In the genomic region with DNA sequence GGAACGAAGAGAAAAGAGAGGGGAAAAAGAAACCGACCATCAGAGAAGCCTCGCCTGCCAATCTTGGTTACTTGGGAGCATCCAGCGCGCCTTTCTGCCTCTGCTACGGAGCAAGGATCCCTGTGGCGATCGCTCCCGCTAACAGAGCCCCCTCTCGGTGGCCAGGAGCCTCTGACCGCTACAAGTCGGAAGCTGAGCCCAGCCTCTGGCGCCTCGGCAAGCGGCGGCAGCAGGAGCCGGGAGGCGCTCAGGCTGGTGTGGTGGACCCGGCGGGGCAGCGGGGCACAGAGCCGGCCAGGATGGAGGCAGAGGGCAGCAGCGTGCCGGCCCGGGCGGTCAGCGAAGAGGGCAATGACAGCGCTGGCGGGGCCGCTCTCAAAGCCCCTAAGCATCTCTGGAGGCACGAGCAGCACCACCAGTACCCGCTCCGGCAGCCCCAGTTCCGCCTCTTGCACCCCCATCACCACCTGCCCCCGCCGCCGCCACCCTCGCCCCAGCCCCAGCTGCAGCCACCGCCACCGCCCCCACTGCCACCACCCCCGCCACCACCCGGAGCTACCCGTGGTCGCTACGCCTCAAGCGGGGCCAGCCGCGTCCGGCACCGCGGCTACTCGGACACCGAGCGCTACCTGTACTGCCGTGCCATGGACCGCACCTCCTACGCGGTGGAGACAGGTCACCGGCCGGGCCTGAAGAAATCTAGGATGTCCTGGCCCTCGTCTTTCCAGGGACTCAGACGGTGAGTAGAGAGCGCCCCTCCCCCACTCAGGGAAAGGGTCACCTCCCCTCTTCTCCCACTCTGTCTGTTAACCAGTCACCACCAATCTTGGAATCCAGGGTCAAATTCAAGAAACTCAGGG, we compare ENCODE assay signal across 8 mouse cellular contexts.
DNase-seq lines count a peak whose midpoint lies in the region; ATAC-seq and TF ChIP-seq lines count a peak whose summit lies in the region.

No protein-coding gene starts in this region.

- H3K79me2 ChIP-seq in C2C12 (ENCODE audit: control insufficient read depth, insufficient read depth): no peaks in the 10 kb centered on the region

- no peaks in the 10 kb centered on the region for H3K9me3 ChIP-seq in heart, postnatal 0 days (replicated peaks; ENCODE audit: control insufficient read depth, low read length)

- no peaks in the 10 kb centered on the region for H3K79me3 ChIP-seq in C2C12 (ENCODE audit: low read depth)

- peak overlapping the region; percentile 68 for H3K4me2 ChIP-seq in heart, postnatal 0 days (ENCODE audit: low read depth, low read length)

- in situ Hi-C loops in Patski (cut with MboI; ENCODE audit: low pct_unique_long_range_greater_than_20kb): no loop called here

- POLR2A ChIA-PET in Patski (lab: Charles Lee): no interaction called here

- H3K4me3 ChIP-seq in C2C12 (ENCODE audit: insufficient read depth, poor library complexity, severe bottlenecking): no peak overlapping the region
- peak overlapping the region; percentile 51 for H3K4me3 ChIP-seq in heart, postnatal 0 days (ENCODE audit: low read depth, low read length)

- no peak for DNase-seq in Patski (ENCODE audit: low read depth, low spot score)
- peak; percentile 82 for DNase-seq in embryo, embryonic 9.5 days (ENCODE audit: extremely low spot score)
- peak; percentile 18 for DNase-seq in heart, postnatal 0 days (ENCODE audit: low spot score)
- DNase-seq in layer of hippocampus, adult 8-10 months (ENCODE audit: low spot score in 2 of 2): peak; percentile 27 to 53
- DNase-seq in lung, postnatal 14 days: peak; percentile 4
- DNase-seq in right cerebral cortex, postnatal 25 days: peak; percentile 63
- DNase-seq in urinary bladder, adult 2 months (ENCODE audit: low spot score): no peak

- WGBS in heart, postnatal 0 days: under 1% methylated on average over 53 of the region's 63 CpGs

- no peaks in the 10 kb centered on the region for H3K36me3 ChIP-seq in C2C12 (ENCODE audit: control insufficient read depth, insufficient read depth)
- no peaks in the 10 kb centered on the region for H3K36me3 ChIP-seq in heart, postnatal 0 days (replicated peaks; ENCODE audit: control insufficient read depth, insufficient read depth, low read length)

- H3K4me1 ChIP-seq in heart, postnatal 0 days (ENCODE audit: control insufficient read depth, insufficient read depth): peaks cover 9% of the 10 kb centered on the region

- H3K9ac ChIP-seq in heart, postnatal 0 days (replicated peaks; ENCODE audit: low read depth, low read length): no peak overlapping the region

- peak; percentile 44 for ATAC-seq in Patski
- peak; percentile 33; the same call in 1 of the 2 replicates for ATAC-seq in heart, postnatal 0 days (ENCODE audit: insufficient read depth, low read depth)

- H3K27ac ChIP-seq in heart, postnatal 0 days (ENCODE audit: low read depth): no peak overlapping the region

- CTCF ChIA-PET in Patski (lab: Charles Lee): no interaction called here

- no peak for TF ChIP-seq CTCF in C2C12 (IDR thresholded peaks at IDR 0.05; ENCODE audit: control insufficient read depth, insufficient read depth, insufficient read length)
- no peak for TF ChIP-seq CTCF in Patski (IDR thresholded peaks at IDR 0.05)
- peak; percentile 29 for TF ChIP-seq CTCF in heart, postnatal 0 days (IDR thresholded peaks at IDR 0.05; ENCODE audit: low read depth)

- H3K27me3 ChIP-seq in C2C12 (ENCODE audit: control insufficient read depth, insufficient read depth, insufficient read length): no peaks in the 10 kb centered on the region
- H3K27me3 ChIP-seq in Patski: peaks cover 9% of the 10 kb centered on the region
- peaks cover 37% of the 10 kb centered on the region for H3K27me3 ChIP-seq in heart, postnatal 0 days (ENCODE audit: control insufficient read depth, insufficient read depth, low read length)

- H3ac ChIP-seq in C2C12 (ENCODE audit: control insufficient read depth, insufficient read length, low read depth): peak overlapping the region; percentile 42

- no peak for TF ChIP-seq EP300 in heart, postnatal 0 days (IDR thresholded peaks at IDR 0.05; ENCODE audit: low read depth)

TF ChIP-seq in C2C12, 6 proteins besides CTCF, POLR2A, EP300 and RAD21:
- no peak for TF ChIP-seq MYOG (IDR thresholded peaks at IDR 0.05; ENCODE audit: control insufficient read depth, extremely low read depth, insufficient read length)
- no peak for TF ChIP-seq MYOD1 (IDR thresholded peaks at IDR 0.05; ENCODE audit: control insufficient read depth, insufficient read length, low read depth)
- no peak for TF ChIP-seq CEBPB (IDR thresholded peaks at IDR 0.05; ENCODE audit: low read depth)
- no peak for TF ChIP-seq USF1 (IDR thresholded peaks at IDR 0.05; ENCODE audit: low read depth)
- no peak for TF ChIP-seq FOSL1 (IDR thresholded peaks at IDR 0.05; ENCODE audit: insufficient read depth, low read length, poor library complexity, severe bottlenecking)
- no peak for TF ChIP-seq MAX (IDR thresholded peaks at IDR 0.05)

Comparison
In these comparisons a context has a peak if more than half of its experiments do, and no peak if none do; other contexts are left out.
1. DNase-seq: peak in embryo, embryonic 9.5 days (single experiment), heart, postnatal 0 days (single experiment), layer of hippocampus, adult 8-10 months (2 of 2), lung, postnatal 14 days (single experiment) and right cerebral cortex, postnatal 25 days (single experiment); none in Patski (single experiment) and urinary bladder, adult 2 months (single experiment).